Mouse (Mus musculus) megakaryocyte, embryonic 14.5 days (primary cell): ENCODE results near the gene Kif26b.

ENCODE experiments used
- FLI1 ChIP-seq: IDR thresholded peaks from 2 replicates; pipeline ENCODE4 v1.6.1; 2012; ENCODE audit warnings: low read length, inconsistent platforms, mixed read lengths
- GATA1 ChIP-seq: IDR thresholded peaks from 3 replicates; pipeline ENCODE4 v1.6.1; 2012; ENCODE audit warnings: mixed read lengths, low read length, inconsistent platforms, borderline replicate concordance

GRCm38 (mm10) chr1:178485138-178485867, 43.6 kb upstream of the Kif26b start:
- TF ChIP-seq GATA1, result no peak
- TF ChIP-seq FLI1, result no peak
